Mouse (Mus musculus) bone marrow macrophage, adult 2 months (primary cell): Measurements from ENCODE around the gene Vps13a.

ENCODE experiments used
- CTCF ChIP-seq: IDR thresholded peaks from 2 replicates; pipeline ENCODE4 v1.5.1; 2012; ENCODE audit warnings: low read depth, mild to moderate bottlenecking, low read length, moderate library complexity
- POLR2A ChIP-seq: IDR thresholded peaks from 2 replicates; pipeline ENCODE4 v1.6.1; 2012; ENCODE audit warnings: mild to moderate bottlenecking, low read depth, low read length, borderline replicate concordance

GRCm38 (mm10) chr19:16736854-16737253 is 43.9 kb downstream of the Vps13a start:
- TF ChIP-seq POLR2A = no peak
- TF ChIP-seq CTCF = no peak
